Mouse (Mus musculus) neural tube, embryonic 14.5 days (tissue): ENCODE results near the gene Clint1. TPM values are rescaled to one million over a fixed set of nuclear protein-coding genes. Genes with fewer than 3 reads are reported as not detected.
A peak's percentile ranks its signal among the peaks of the same experiment; 100 is the strongest.

ENCODE experiments used
- ATAC-seq: fragments of 200-750 bp; cut with Nextera tagmentation; 2 replicates; pipeline ENCODE4 v1.8.0; 2017; ENCODE audit warnings: low read depth, mild to moderate bottlenecking, moderate TSS enrichment, moderate library complexity
- H3K27ac ChIP-seq: fragments of 300-500 bp; sonication (generic); 2 replicates; pipeline ENCODE4 v1.5.1; 2014; ENCODE audit warnings: low read depth, mild to moderate bottlenecking, control low read depth, low read length, moderate library complexity, mixed read lengths
- H3K27me3 ChIP-seq: fragments of 300-500 bp; sonication (generic); 2 replicates; pipeline ENCODE4 v1.6.1; 2014; ENCODE audit warnings: low read length; ENCODE audit not compliant: control insufficient read depth, insufficient read depth
- H3K36me3 ChIP-seq: fragments of 300-500 bp; sonication (generic); 2 replicates; pipeline ENCODE4 v1.6.1; 2014; ENCODE audit warnings: low read length, mixed read lengths; ENCODE audit not compliant: control insufficient read depth, insufficient read depth
- H3K4me1 ChIP-seq: fragments of 300-500 bp; sonication (generic); 2 replicates; pipeline ENCODE4 v1.6.1; 2014; ENCODE audit warnings: low read length; ENCODE audit not compliant: control insufficient read depth, insufficient read depth
- H3K4me2 ChIP-seq: fragments of 300-500 bp; sonication (generic); 2 replicates; pipeline ENCODE4 v1.6.1; 2014; ENCODE audit warnings: mild to moderate bottlenecking, low read depth, low read length, control low read depth
- H3K4me3 ChIP-seq: fragments of 300-500 bp; sonication (generic); 2 replicates; pipeline ENCODE4 v1.5.1; 2014; ENCODE audit warnings: low read depth, low read length, control low read depth, mixed read lengths
- H3K9ac ChIP-seq: fragments of 300-500 bp; sonication (generic); replicated peaks from 2 replicates; pipeline ENCODE4 v1.6.1; 2014; ENCODE audit warnings: low read depth, mild to moderate bottlenecking, control low read depth, low read length, mixed read lengths
- H3K9me3 ChIP-seq: fragments of 300-500 bp; sonication (generic); 2 replicates; pipeline ENCODE4 v1.6.1; 2016; ENCODE audit warnings: low read length; ENCODE audit not compliant: control insufficient read depth
- WGBS: fragments of 180-500 bp; shearing (Covaris S2); extraction: QIAGEN DNeasy Blood & Tissue Kit; methylation state at CpG from one replicate; pipeline ENCODE4 v1.1.7; 2014; 5-methylcytosine and 5-hydroxymethylcytosine counted together
- polyA plus RNA-seq: library from polyadenylated mRNA; unstranded; fragments of >200 nt; fragmentation: Nextera tagmentation; extraction: Ambion mirVana; gene quantifications from 2 replicates; pipeline ENCODE4 v1.2.1, GENCODE M21; 2014

Gene Clint1
- polyA plus RNA-seq: 34.5 and 49.7 TPM in 2 replicates

GRCm38 (mm10) chr11:45851516-45852123 lies at the start of gene Clint1:
TSS of gene Clint1 (plus strand) at chr11:45852051.
- no peaks in the 10 kb centered on the region for H3K36me3 ChIP-seq
- peaks cover 15% of the 10 kb centered on the region; the same call in 1 of the 2 replicates for H3K4me1 ChIP-seq
- H3K9ac ChIP-seq: peak within 1 kb of the TSS; percentile 90
- ATAC-seq: peak; percentile 97
- WGBS: under 1% methylated on average over 44 of the region's 57 CpGs
- no peaks in the 10 kb centered on the region for H3K9me3 ChIP-seq
- no peaks in the 10 kb centered on the region for H3K27me3 ChIP-seq
- H3K4me3 ChIP-seq: peak within 1 kb of the TSS; percentile 91
- H3K4me2 ChIP-seq: peak within 1 kb of the TSS; percentile 87
- peak within 1 kb of the TSS; percentile 62 for H3K27ac ChIP-seq

GRCm38 (mm10) chr11:45804068-45804467 lies 47.8 kb upstream of the Clint1 start:
- WGBS: 86% methylated on average over 4 of the region's 4 CpGs
- H3K9ac ChIP-seq: no peak overlapping the region
- no peak overlapping the region for H3K27ac ChIP-seq
- H3K9me3 ChIP-seq: no peaks in the 10 kb centered on the region
- no peaks in the 10 kb centered on the region for H3K36me3 ChIP-seq
- no peak for ATAC-seq
- H3K27me3 ChIP-seq: no peaks in the 10 kb centered on the region
- H3K4me2 ChIP-seq: no peak overlapping the region
- H3K4me1 ChIP-seq: 0 out of 2 replicates have a peak, but pooled peaks cover 3% of the 10 kb centered on the region
- H3K4me3 ChIP-seq: no peak overlapping the region

- Histone ChIP-seq H3K9ac (no peak overlapping the region), H3K9me3 (no peaks in the 10 kb centered on the region), H3K36me3 (no peaks in the 10 kb centered on the region), H3K27ac (no peak overlapping the region), H3K4me3 (no peak overlapping the region), H3K27me3 (no peaks in the 10 kb centered on the region), H3K4me2 (no peak overlapping the region), H3K4me1 (no peaks in the 10 kb centered on the region)
- no peak for ATAC-seq
- 84% methylated on average over 6 of the region's 6 CpGs for WGBS
Observed at GRCm38 (mm10) chr11:45805312-45805772, 46.5 kb upstream of the Clint1 start.

GRCm38 (mm10) chr11:45805810-45806209 lies 46.0 kb upstream of the Clint1 start:
- Histone ChIP-seq H3K4me3 (no peak overlapping the region), H3K4me1 (no peaks in the 10 kb centered on the region), H3K27ac (no peak overlapping the region), H3K36me3 (no peaks in the 10 kb centered on the region), H3K9me3 (no peaks in the 10 kb centered on the region), H3K9ac (no peak overlapping the region), H3K4me2 (no peak overlapping the region), H3K27me3 (no peaks in the 10 kb centered on the region)
- no peak for ATAC-seq
- WGBS: 78% methylated on average over 2 of the region's 2 CpGs

GRCm38 (mm10) chr11:45806264-45806663 lies 45.6 kb upstream of the Clint1 start:
- Histone ChIP-seq H3K27ac (no peak overlapping the region), H3K36me3 (no peaks in the 10 kb centered on the region), H3K4me1 (no peaks in the 10 kb centered on the region), H3K4me2 (no peak overlapping the region), H3K4me3 (no peak overlapping the region), H3K9me3 (no peaks in the 10 kb centered on the region), H3K27me3 (no peaks in the 10 kb centered on the region), H3K9ac (no peak overlapping the region)
- ATAC-seq: no peak
- WGBS: 96% methylated on average over 2 of the region's 2 CpGs

- no peak for ATAC-seq
- Histone ChIP-seq H3K36me3 (no peaks in the 10 kb centered on the region), H3K27me3 (no peaks in the 10 kb centered on the region), H3K4me3 (no peak overlapping the region), H3K9me3 (no peaks in the 10 kb centered on the region), H3K4me1 (no peaks in the 10 kb centered on the region), H3K27ac (no peak overlapping the region), H3K4me2 (no peak overlapping the region), H3K9ac (no peak overlapping the region)
- WGBS: 92% methylated on average over 3 of the region's 3 CpGs
Observed at GRCm38 (mm10) chr11:45806809-45807208, 45.0 kb upstream of the Clint1 start.

- no peaks in the 10 kb centered on the region for H3K9me3 ChIP-seq
- H3K4me3 ChIP-seq: no peak overlapping the region
- no peaks in the 10 kb centered on the region for H3K36me3 ChIP-seq
- no peak for ATAC-seq
- H3K9ac ChIP-seq: no peak overlapping the region
- H3K4me1 ChIP-seq: no peaks in the 10 kb centered on the region
- no peak overlapping the region for H3K4me2 ChIP-seq
- 87% methylated on average over 12 of the region's 12 CpGs for WGBS
- H3K27me3 ChIP-seq: no peaks in the 10 kb centered on the region
- H3K27ac ChIP-seq: no peak overlapping the region
Observed at GRCm38 (mm10) chr11:45807820-45808219, 44.0 kb upstream of the Clint1 start.

GRCm38 (mm10) chr11:45809424-45809823 lies 42.4 kb upstream of the Clint1 start:
- Histone ChIP-seq H3K9me3 (no peaks in the 10 kb centered on the region), H3K4me2 (no peak overlapping the region), H3K27me3 (no peaks in the 10 kb centered on the region), H3K9ac (no peak overlapping the region), H3K4me3 (no peak overlapping the region), H3K4me1 (no peaks in the 10 kb centered on the region), H3K36me3 (no peaks in the 10 kb centered on the region), H3K27ac (no peak overlapping the region)
- ATAC-seq: no peak
- WGBS: 62% methylated on average over 5 of the region's 5 CpGs

GRCm38 (mm10) chr11:45810056-45810455 lies 41.8 kb upstream of the Clint1 start:
- Histone ChIP-seq H3K27me3 (no peaks in the 10 kb centered on the region), H3K9me3 (no peaks in the 10 kb centered on the region), H3K4me2 (no peak overlapping the region), H3K27ac (no peak overlapping the region), H3K4me1 (no peaks in the 10 kb centered on the region), H3K4me3 (no peak overlapping the region), H3K9ac (no peak overlapping the region), H3K36me3 (no peaks in the 10 kb centered on the region)
- WGBS: 94% methylated on average over 6 of the region's 6 CpGs
- no peak for ATAC-seq
